Mouse (Mus musculus) T-helper 1 cell (primary cell): ENCODE results near the gene Tekt2.

Source experiments
- in situ Hi-C: fragments of 300-600 bp; cut with MboI, MseI; formaldehyde crosslinking; loops from one replicate; pipeline ENCODE4 v1.15.1; 2025; ENCODE audit warnings: high pct_unique_total_duplicates

Tekt2 gene

GRCm38 (mm10) chr4:126275081-126275480 is 50.4 kb downstream of the Tekt2 start:
- in situ Hi-C loops: no loop called here

GRCm38 (mm10) chr4:126273753-126274152 is 51.7 kb downstream of the Tekt2 start:
- in situ Hi-C loops: no loop called here
